ENCODE assay signal across 8 mouse cellular contexts in the genomic region with DNA sequence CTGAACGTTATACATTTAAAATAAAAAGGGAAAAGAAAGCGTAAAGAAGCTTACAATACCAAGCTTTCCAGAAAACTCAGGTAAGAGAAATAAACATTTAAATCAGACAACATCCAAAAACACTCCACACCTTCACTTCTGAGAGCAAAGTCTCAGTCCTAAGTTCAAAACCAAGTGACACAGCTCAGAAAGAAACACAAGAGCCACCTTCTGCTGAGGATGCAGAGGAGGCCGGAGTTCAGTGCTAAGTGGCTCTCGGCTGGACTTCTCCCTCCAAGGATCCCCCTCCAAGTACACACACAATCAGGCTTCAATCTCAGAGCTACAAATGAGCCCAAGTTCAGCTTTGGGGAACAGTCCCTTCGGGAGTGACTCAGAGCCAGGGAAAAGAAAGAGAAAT. TPM values are rescaled to one million over a fixed set of nuclear protein-coding genes. Genes with fewer than 3 reads are reported as not detected.
DNase-seq lines count a peak whose midpoint lies in the region; ATAC-seq lines count a peak whose summit lies in the region.

No protein-coding gene starts in this region.

- 82% methylated on average over 5 of the region's 5 CpGs for WGBS in heart, embryonic 10.5 days
- WGBS in hindbrain, embryonic 11.5 days = 80% methylated on average over 5 of the region's 5 CpGs
- WGBS in limb, embryonic 15.5 days = 75% methylated on average over 5 of the region's 5 CpGs

- no peak overlapping the region for H3K9ac ChIP-seq in hindbrain, embryonic 11.5 days (ENCODE audit: low read depth, low read length)
- H3K9ac ChIP-seq in limb, embryonic 15.5 days = no peak overlapping the region

- H3K4me1 ChIP-seq in heart, embryonic 10.5 days = peaks cover 65% of the 10 kb centered on the region
- H3K4me1 ChIP-seq in brown adipose tissue, adult 24 weeks (ENCODE audit: control insufficient read depth, insufficient read depth, insufficient read length, low read length) = peaks cover 50% of the 10 kb centered on the region
- peaks cover 30% of the 10 kb centered on the region for H3K4me1 ChIP-seq in hindbrain, embryonic 11.5 days (replicated peaks; ENCODE audit: control insufficient read depth, insufficient read depth, low read length)
- H3K4me1 ChIP-seq in limb, embryonic 15.5 days = peaks cover 62% of the 10 kb centered on the region

- H3K4me2 ChIP-seq in hindbrain, embryonic 11.5 days (replicated peaks; ENCODE audit: low read depth, low read length) = peak overlapping the region; percentile 89
- peak overlapping the region; percentile 92; the same call in 1 of the 2 replicates for H3K4me2 ChIP-seq in limb, embryonic 15.5 days

- H3K27ac ChIP-seq in heart, embryonic 10.5 days = no peak overlapping the region
- no peak overlapping the region for H3K27ac ChIP-seq in brown adipose tissue, adult 24 weeks (replicated peaks; ENCODE audit: low read depth, low read length)
- H3K27ac ChIP-seq in hindbrain, embryonic 11.5 days (ENCODE audit: low read depth, low read length) = no peak overlapping the region
- no peak overlapping the region for H3K27ac ChIP-seq in limb, embryonic 15.5 days

- H3K9me3 ChIP-seq in heart, embryonic 10.5 days = no peaks in the 10 kb centered on the region
- H3K9me3 ChIP-seq in hindbrain, embryonic 11.5 days (ENCODE audit: control insufficient read depth, low read length) = no peaks in the 10 kb centered on the region
- no peaks in the 10 kb centered on the region for H3K9me3 ChIP-seq in limb, embryonic 15.5 days

- H3K4me3 ChIP-seq in heart, embryonic 10.5 days = peak overlapping the region; percentile 87; the same call in 1 of the 2 replicates
- peak overlapping the region; percentile 71 for H3K4me3 ChIP-seq in brown adipose tissue, adult 24 weeks (ENCODE audit: insufficient read depth, low read depth, low read length)
- peak overlapping the region; percentile 83 for H3K4me3 ChIP-seq in hindbrain, embryonic 11.5 days (ENCODE audit: low read depth, low read length)
- H3K4me3 ChIP-seq in limb, embryonic 15.5 days = no peak overlapping the region

- ATAC-seq in hindbrain, embryonic 11.5 days (ENCODE audit: low FRiP score) = no peak
- no peak for ATAC-seq in limb, embryonic 15.5 days (ENCODE audit: insufficient number of reproducible peaks, low FRiP score, low TSS enrichment, low read depth)
- ATAC-seq in erythroblast, adult 5-6 weeks (replicated peaks; ENCODE audit: low FRiP score, poor library complexity, severe bottlenecking) = no peak

- DNase-seq in heart, embryonic 10.5 days (ENCODE audit: low spot score) = no peak
- DNase-seq in heart, adult 11 months = no peak
- no peak for DNase-seq in hindbrain, embryonic 11.5 days (ENCODE audit: low spot score)
- no peak for DNase-seq in right cerebral cortex, postnatal 4 days
- no peak for DNase-seq in Muller cell, postnatal 12 days (ENCODE audit: inconsistent ontology term)

- peaks cover 6% of the 10 kb centered on the region; the same call in 1 of the 2 replicates for H3K36me3 ChIP-seq in heart, embryonic 10.5 days
- H3K36me3 ChIP-seq in hindbrain, embryonic 11.5 days (ENCODE audit: control insufficient read depth, insufficient read depth, low read length) = no peaks in the 10 kb centered on the region
- H3K36me3 ChIP-seq in limb, embryonic 15.5 days = no peaks in the 10 kb centered on the region

- no peaks in the 10 kb centered on the region for H3K27me3 ChIP-seq in heart, embryonic 10.5 days (ENCODE audit: insufficient read depth, poor library complexity, severe bottlenecking)
- no peaks in the 10 kb centered on the region for H3K27me3 ChIP-seq in hindbrain, embryonic 11.5 days (ENCODE audit: control insufficient read depth, insufficient read depth, low read length)
- H3K27me3 ChIP-seq in limb, embryonic 15.5 days = no peaks in the 10 kb centered on the region

RNA-seq across cellular contexts. Expression of gene Zcchc14, which starts 3.3 kb away (rescaled TPM):
- 7.8 and 10.9 TPM in 2 replicates for polyA plus RNA-seq in heart, embryonic 10.5 days (2016; fragmentation: Nextera tagmentation; extraction: Ambion mirVana)
- polyA plus RNA-seq in brown adipose tissue, adult 24 weeks (2012; ENCODE audit: insufficient read depth, insufficient read length, missing spikeins) = 8.9 and 9.8 TPM in 2 replicates
- 25.8 and 30.4 TPM in 2 replicates for polyA plus RNA-seq in hindbrain, embryonic 11.5 days (2014; fragmentation: Nextera tagmentation; extraction: Ambion mirVana)
- polyA plus RNA-seq in limb, embryonic 15.5 days (2015; fragmentation: Nextera tagmentation; extraction: Ambion mirVana) = 11.2 and 13.8 TPM in 2 replicates
- not detected in 2 replicates for total RNA-seq in erythroblast, adult 5-6 weeks (2015; ENCODE audit: low replicate concordance)
- total RNA-seq in erythroblast, adult 5-6 weeks (2017; ENCODE audit: low replicate concordance) = 0.14 TPM in 1 of 2 replicates, not detected in the other

RNA-seq across cellular contexts. Expression of gene Map1lc3b, which starts 59.3 kb away (rescaled TPM):
- polyA plus RNA-seq in heart, embryonic 10.5 days (2016; fragmentation: Nextera tagmentation; extraction: Ambion mirVana) = 167 and 170 TPM in 2 replicates
- 258 and 275 TPM in 2 replicates for polyA plus RNA-seq in brown adipose tissue, adult 24 weeks (2012; ENCODE audit: insufficient read depth, insufficient read length, missing spikeins)
- polyA plus RNA-seq in hindbrain, embryonic 11.5 days (2014; fragmentation: Nextera tagmentation; extraction: Ambion mirVana) = 297 and 307 TPM in 2 replicates
- polyA plus RNA-seq in limb, embryonic 15.5 days (2015; fragmentation: Nextera tagmentation; extraction: Ambion mirVana) = 182 and 193 TPM in 2 replicates
- total RNA-seq in erythroblast, adult 5-6 weeks (2015; ENCODE audit: low replicate concordance) = 194 and 223 TPM in 2 replicates
- total RNA-seq in erythroblast, adult 5-6 weeks (2017; ENCODE audit: low replicate concordance) = 274 and 282 TPM in 2 replicates
